8 mouse cellular contexts compared by ENCODE assay signal in the genomic region with DNA sequence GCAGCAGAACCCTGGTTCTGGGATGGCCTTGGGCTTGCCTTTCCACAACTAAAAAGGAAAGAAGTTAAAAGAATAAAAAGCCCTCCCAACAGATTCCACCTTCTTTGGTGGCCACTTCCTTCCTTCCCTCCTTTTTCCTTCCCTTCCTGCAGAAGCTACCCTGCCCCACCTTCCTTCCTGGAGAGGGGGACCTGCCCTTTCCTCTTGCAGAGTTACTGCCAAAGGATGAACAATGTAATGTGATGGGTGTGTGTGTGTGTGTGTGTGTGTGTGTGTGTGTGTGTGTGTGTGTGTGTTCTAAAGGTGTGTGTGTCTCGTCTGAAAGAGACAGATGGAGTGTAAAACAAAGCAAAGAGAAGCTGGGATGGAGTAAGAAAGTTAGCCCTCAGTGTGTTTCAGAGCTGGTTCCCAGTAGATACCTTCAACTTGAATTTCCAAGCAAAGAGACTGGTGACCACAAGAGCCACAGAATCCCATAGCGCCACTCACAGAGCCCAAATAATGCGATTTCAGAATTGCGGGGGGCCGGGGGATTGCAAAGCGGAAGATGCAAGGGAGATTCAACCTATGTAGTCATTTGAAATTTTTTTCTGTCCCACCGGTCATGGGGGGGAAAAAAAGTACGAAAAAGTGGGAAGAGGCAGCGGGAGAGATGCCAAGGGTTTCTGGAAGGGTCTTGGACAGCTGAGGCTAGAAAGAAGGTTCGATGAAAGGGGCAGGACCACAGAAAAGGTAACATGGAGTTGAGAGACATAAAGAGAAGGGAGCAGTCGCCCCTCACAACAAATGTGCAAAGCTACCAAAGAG. TPM values are rescaled to one million over a fixed set of nuclear protein-coding genes. Genes with fewer than 3 reads are reported as not detected.
DNase-seq lines count a peak whose midpoint lies in the region; ATAC-seq and TF ChIP-seq lines count a peak whose summit lies in the region.

No protein-coding gene starts in this region.

- ATAC-seq in midbrain, postnatal 0 days (ENCODE audit: low FRiP score): no peak
- no peak for ATAC-seq in megakaryocyte-erythroid progenitor cell, adult 5-6 weeks (replicated peaks; ENCODE audit: low FRiP score, low TSS enrichment, poor library complexity, severe bottlenecking)

- H3K27ac ChIP-seq in liver, adult 2 months (replicated peaks; ENCODE audit: insufficient read depth, low read depth, low read length): peak overlapping the region; percentile 11
- peak overlapping the region; percentile 92 for H3K27ac ChIP-seq in forebrain, embryonic 10.5 days
- peak overlapping the region; percentile 91 for H3K27ac ChIP-seq in midbrain, postnatal 0 days (ENCODE audit: low read depth, low read length)

- H3K4me3 ChIP-seq in liver, adult 2 months (ENCODE audit: insufficient read depth, low read depth, low read length): peak overlapping the region; percentile 35; the same call in 1 of the 2 replicates
- H3K4me3 ChIP-seq in forebrain, embryonic 10.5 days: peak overlapping the region; percentile 56
- peak overlapping the region; percentile 44 for H3K4me3 ChIP-seq in midbrain, postnatal 0 days (ENCODE audit: low read depth, low read length)

- TF ChIP-seq POLR2A in liver, adult 2 months (IDR thresholded peaks at IDR 0.05; ENCODE audit: extremely low read depth, insufficient read depth, low read length): no peak

- WGBS in liver, adult 2 months: 57% methylated on average over 11 of the region's 11 CpGs
- under 1% methylated on average over 11 of the region's 11 CpGs for WGBS in forebrain, embryonic 10.5 days
- 5% methylated on average over 11 of the region's 11 CpGs for WGBS in midbrain, postnatal 0 days

- H3K27me3 ChIP-seq in liver, adult 2 months (ENCODE audit: control insufficient read depth, insufficient read depth, low read length): no peaks in the 10 kb centered on the region
- H3K27me3 ChIP-seq in forebrain, embryonic 10.5 days (ENCODE audit: poor library complexity, severe bottlenecking): peaks cover 25% of the 10 kb centered on the region
- H3K27me3 ChIP-seq in midbrain, postnatal 0 days (ENCODE audit: insufficient read depth, low read length): no peaks in the 10 kb centered on the region

- H3K9ac ChIP-seq in liver, adult 2 months (ENCODE audit: low read depth, low read length): peak overlapping the region; percentile 72; the same call in 1 of the 2 replicates
- peak overlapping the region; percentile 83 for H3K9ac ChIP-seq in midbrain, postnatal 0 days (replicated peaks; ENCODE audit: low read length, poor library complexity, severe bottlenecking)

- no peaks in the 10 kb centered on the region for H3K79me2 ChIP-seq in liver, adult 2 months (ENCODE audit: control insufficient read depth, insufficient read depth, low read length)

- H3K4me2 ChIP-seq in midbrain, postnatal 0 days (ENCODE audit: low read depth, low read length, poor library complexity, severe bottlenecking): peak overlapping the region; percentile 82

- no peaks in the 10 kb centered on the region for H3K36me3 ChIP-seq in liver, adult 2 months (ENCODE audit: control insufficient read depth, insufficient read depth, low read length)
- no peaks in the 10 kb centered on the region for H3K36me3 ChIP-seq in forebrain, embryonic 10.5 days (replicated peaks)
- no peaks in the 10 kb centered on the region for H3K36me3 ChIP-seq in midbrain, postnatal 0 days (ENCODE audit: insufficient read depth, low read length)

- DNase-seq in liver, adult 2 months (ENCODE audit: extremely low read depth, low read depth, low spot score): no peak
- DNase-seq in liver: no peak
- no peak for DNase-seq in forebrain, embryonic 10.5 days (ENCODE audit: extremely low spot score, low spot score)
- DNase-seq in kidney, postnatal 10 days: peak; percentile 59
- DNase-seq in midbrain, postnatal 0 days (ENCODE audit: low spot score): no peak
- DNase-seq in spleen, postnatal 10 days (ENCODE audit: low spot score in 2 of 2): no peak
- no peak for DNase-seq in gastrocnemius, adult 18-20 months (ENCODE audit: low spot score)

- TF ChIP-seq CTCF in liver, adult 2 months (IDR thresholded peaks at IDR 0.05; ENCODE audit: low read depth, low read length): no peak
- TF ChIP-seq CTCF in midbrain, postnatal 0 days (IDR thresholded peaks at IDR 0.05): no peak

- H3K4me1 ChIP-seq in liver, adult 2 months (ENCODE audit: control insufficient read depth, insufficient read depth, low read length): peaks cover 17% of the 10 kb centered on the region
- H3K4me1 ChIP-seq in forebrain, embryonic 10.5 days: peaks cover 83% of the 10 kb centered on the region
- H3K4me1 ChIP-seq in midbrain, postnatal 0 days (ENCODE audit: insufficient read depth, low read length): peaks cover 15% of the 10 kb centered on the region

- no peaks in the 10 kb centered on the region for H3K9me3 ChIP-seq in forebrain, embryonic 10.5 days
- H3K9me3 ChIP-seq in midbrain, postnatal 0 days (ENCODE audit: low read length): no peaks in the 10 kb centered on the region

RNA-seq across cellular contexts. Expression of a gene that starts 17.1 kb away (rescaled TPM):
- total RNA-seq in liver, adult 2 months (2014; rRNA removed): 2.8 and 3.2 TPM in 2 replicates
- polyA plus RNA-seq in liver, adult 2 months (2012; rRNA removed): 2.5 and 2.6 TPM in 2 replicates
- polyA plus RNA-seq in forebrain, embryonic 10.5 days (2016; fragmentation: Nextera tagmentation; extraction: Ambion mirVana): 3.6 and 4.1 TPM in 2 replicates
- 30.1 and 44.2 TPM in 2 replicates for total RNA-seq in midbrain, postnatal 0 days (2014; rRNA removed)
- 3.9 and 4.0 TPM in 2 replicates for polyA plus RNA-seq in midbrain, postnatal 0 days (2015; fragmentation: Nextera tagmentation; extraction: Ambion mirVana)
- total RNA-seq in megakaryocyte-erythroid progenitor cell, adult 5-6 weeks (2014; fragmentation: Nextera tagmentation): 5.7 and 7.1 TPM in 2 replicates
- total RNA-seq in megakaryocyte-erythroid progenitor cell, adult 5-6 weeks (2017): 7.5 and 12.7 TPM in 2 replicates
- 10 to 100 TPM in 1 of 2 experiments, 1 to 10 TPM in 1; 4.7 to 19.4 TPM for total RNA-seq in gastrocnemius, adult 18-20 months (2021)

Comparison
In these comparisons a context has a peak if more than half of its experiments do, and no peak if none do; other contexts are left out.
1. H3K27ac ChIP-seq: peak in every context shown above with its lines; median percentile 92 in forebrain, embryonic 10.5 days; 91 in midbrain, postnatal 0 days; 11 in liver, adult 2 months.